Mouse (Mus musculus): Measurements from ENCODE around the gene Wdr70. TPM values are rescaled to one million over a fixed set of nuclear protein-coding genes. Genes with fewer than 3 reads are reported as not detected.

The Wdr70 gene
- total RNA-seq, 2 experiments from 2014 or later = 20.1 to 20.7 TPM

DNA sequence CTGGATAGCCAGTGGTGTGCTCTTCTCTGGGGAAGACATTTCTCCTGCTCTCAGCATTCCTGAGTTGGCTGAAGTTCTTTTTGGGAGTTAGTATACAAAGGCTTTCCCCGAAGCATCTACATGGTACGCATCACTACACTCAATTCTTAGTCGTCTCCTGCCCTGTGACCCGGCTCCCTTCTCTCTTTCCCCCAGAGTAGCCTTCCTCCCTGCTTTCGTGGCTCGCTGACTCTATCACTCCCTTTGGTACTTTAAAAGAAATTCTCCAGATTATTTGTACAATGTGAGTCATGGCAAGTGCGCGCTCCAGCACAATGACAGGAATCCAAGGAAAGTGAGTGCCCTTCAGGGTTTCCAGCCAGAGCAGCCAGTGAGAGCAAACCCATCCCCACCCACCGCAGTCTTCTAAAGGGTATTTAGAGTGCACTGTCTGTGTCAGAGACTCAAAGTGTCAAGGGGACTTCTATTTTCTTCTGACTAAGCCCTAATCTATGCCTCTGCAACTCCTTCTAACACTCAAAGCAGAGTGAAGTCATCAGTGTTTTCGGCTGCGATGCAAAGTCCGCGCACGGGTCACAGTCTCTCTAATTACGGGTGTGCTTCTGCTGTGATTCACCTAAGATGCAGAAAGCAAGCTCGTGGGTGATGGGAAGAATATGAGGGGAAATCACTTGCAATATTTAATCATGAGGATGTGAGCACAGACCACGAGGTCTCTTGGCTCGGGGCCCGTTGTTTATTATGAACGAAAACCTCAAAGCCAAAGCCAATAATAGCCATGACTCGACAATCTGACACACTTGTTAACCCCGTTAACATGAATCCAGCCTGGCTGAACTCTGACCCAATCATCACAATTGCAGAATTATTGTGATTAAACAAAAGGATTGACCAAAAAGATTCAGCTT, 221.2 kb downstream of the Wdr70 start:
- intact Hi-C loops (cut with DNase I) = no loop called here
- no peak for DNase-seq

DNA sequence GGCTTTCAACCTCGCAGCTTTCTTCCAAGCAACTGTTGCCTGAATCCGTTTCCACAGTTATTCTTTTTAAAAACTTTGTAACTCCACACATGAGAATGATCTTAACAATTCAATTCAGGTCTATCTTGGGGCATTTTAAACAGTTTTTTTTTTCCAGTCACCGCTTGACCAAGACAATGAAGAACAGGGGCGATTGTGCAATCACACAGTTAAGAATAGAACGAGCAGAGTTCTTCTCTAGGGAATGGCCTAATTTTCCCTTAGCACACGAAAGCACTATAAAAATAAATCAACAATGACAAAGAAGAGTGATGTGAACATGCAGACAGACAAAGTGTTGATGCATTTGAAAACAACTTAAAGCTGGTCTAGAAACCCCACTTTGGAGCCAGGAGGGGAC, 223.1 kb downstream of the Wdr70 start:
- DNase-seq = no peak
- intact Hi-C loops (cut with DNase I) = no loop called here

DNA sequence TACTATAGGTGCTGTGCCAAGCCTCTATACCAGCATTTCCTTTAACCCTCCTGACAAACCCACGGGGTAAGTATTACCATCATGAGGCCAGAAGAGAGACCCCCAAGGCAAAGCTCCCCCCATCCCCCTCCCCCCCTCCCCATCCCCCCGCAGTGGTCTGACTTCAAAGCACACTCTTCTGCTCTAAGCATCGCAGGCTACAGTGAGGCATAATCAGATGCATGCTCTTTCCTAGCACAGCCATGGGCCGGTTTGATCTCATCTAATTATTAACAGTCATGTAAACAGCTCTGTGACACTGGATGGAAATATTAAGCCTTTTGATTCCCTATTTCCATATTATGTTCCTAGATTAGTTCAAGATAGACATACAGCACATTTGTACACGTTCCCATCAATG, 226.5 kb downstream of the Wdr70 start:
- DNase-seq = no peak
- intact Hi-C loops (cut with DNase I) = no loop called here

DNA sequence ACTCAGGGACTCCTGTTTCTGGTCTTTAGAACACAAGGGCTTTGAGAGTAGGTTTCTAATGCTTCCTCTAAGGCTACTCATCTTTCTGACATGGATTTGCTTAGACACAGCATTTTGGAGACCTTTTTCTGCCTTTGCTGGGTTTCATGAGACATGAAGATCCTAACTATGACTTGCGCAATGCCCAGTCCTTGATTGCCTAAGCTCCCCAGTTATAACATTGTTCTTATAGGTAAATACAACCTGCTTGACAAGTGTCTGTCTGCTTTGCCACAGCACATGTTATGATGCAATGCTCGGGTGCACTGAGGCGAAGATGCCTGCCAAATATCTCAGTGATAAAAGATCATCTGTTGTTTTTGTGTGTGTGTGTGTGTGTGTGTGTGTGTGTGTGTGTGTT, 233.7 kb downstream of the Wdr70 start:
- no peak for DNase-seq
- intact Hi-C loops (cut with DNase I) = no loop called here

DNA sequence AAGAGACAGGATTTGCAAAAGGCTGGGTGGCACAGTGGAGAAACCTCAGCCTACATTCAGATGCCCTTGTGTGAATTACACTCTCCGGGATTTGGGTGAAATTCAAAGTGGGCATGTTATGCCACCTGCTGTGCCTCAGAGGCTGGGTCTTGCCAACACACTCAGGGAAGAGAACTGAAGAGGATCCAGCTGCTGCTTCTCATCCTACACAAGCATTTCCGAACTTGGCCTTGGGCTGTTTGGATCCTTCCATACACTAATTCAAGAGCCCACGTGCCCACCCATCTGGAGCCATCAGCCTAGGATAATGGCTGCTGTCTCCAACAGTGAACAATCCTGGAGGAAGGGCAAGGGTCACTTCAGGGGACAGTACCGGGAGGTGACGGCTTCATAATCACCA, 235.7 kb downstream of the Wdr70 start:
- DNase-seq = no peak
- intact Hi-C loops (cut with DNase I) = no loop called here

DNA sequence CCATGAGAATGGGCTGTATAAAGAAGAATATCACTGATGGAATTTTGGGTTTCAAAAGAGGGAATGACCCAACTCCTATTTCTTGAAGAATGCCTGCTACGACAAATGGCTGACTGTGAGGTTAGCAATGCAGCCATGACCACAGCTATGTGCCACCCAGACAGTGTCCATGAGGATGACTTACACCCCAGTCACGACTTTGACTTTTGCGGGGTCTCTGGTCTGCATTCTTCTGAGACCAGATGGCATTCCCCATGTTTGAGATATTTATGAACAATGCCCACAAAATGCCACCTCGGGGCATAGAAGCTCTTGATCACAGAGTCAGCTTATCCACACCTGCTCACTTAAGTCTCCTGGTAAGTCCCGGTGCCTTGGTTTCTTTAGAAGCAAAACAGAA, 236.1 kb downstream of the Wdr70 start:
- intact Hi-C loops (cut with DNase I) = no loop called here
- no peak for DNase-seq

DNA sequence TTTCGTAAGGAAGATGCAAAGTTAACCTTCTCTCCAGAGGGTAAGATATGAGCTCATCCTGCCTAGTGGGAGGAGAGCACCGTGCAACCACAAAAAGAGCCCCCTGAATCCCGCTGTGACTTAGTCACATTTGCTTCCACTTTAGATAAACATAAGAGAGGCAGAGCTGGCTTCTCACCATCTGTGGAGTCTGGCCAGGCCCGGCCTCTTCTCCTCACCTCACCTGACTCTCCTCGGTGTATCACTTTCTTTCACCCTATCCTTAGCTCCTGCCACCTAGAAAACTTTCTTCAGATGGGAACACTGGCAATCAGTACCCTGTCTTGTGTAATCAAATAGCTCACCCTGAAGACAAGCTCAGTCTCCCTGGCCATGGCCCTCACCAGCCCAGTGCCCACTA, 240.2 kb downstream of the Wdr70 start:
- no peak for DNase-seq
- intact Hi-C loops (cut with DNase I) = no loop called here

DNA sequence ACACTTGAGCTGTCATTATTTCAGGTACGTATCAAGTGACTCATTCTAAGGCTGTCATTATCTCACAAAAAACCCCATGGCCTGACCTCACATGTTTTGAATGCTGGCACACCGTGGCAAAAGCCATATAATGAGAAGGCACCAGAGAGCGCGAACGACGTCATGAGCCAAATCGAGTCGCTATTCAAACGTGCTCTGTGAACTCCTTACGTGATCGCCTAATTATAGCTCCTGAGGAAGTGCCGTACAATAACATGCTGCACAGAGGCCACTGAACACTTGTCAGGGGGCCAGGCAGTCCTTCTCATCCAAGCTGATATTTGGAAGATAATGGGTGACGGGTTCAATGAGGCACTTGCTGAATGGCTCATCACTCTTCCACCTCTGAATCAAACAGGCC, 241.6 kb downstream of the Wdr70 start:
- no peak for DNase-seq
- intact Hi-C loops (cut with DNase I) = no loop called here

DNA sequence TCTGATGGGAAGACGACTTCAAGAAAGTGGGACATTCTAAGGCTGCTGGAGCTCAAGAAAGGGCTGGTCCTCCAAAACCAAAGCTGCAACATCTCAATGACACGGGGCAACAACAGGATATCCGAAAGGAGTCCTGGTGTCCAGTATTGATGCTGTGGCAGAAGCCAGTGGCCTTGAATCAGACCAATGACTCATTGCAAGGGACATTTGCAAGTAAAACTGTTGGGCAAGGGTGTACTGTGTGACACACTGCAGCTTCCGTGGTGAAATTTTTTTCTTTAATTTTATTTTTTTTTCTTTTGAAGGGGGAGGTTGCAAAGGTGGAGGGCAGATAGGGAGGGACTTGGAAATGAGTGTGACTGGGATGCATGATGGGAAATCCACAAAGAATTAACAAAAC, 256.6 kb downstream of the Wdr70 start:
- intact Hi-C loops (cut with DNase I) = no loop called here
- DNase-seq = no peak

DNA sequence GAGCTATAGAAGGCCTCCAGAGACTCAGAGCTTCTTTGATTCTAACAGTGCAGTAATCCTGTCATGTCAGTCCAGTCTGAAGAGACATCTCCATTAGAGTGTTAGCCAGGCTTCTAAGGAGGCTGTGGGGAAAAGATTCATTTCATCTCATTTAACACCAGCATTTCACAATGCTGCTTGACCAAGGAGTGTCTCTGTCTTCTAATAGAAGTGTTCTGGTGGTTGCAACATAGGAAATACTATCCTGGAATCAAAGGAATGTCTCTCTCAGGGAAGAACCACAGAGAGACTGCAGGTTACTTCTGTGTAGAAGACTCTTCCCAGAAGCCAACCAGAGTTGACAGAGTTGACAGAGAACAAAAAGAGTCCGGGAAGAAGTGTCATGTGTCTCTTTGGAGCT, 257.3 kb downstream of the Wdr70 start:
- no peak for DNase-seq

DNA sequence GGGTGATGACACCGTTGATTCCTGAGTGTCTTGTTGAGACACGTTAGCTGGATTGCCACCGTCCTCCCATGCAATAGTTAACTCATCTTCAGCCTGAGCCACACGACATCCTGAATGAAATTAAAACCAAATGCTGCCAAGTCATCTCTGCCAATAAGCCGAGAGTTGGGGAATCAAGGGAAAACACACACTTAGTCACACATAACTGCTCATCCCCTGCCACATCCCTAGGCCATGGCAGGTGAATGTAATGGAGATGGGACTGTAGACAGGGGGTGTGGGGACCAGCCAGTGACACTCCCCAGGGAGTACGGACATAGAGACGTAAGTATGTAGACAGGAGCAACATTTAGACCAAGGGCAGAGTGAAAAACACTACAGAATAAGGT, 260.1 kb downstream of the Wdr70 start:
- DNase-seq = no peak
- intact Hi-C loops (cut with DNase I) = no loop called here

More for the DNA sequence above, 257.3 kb downstream of the Wdr70 start:
- intact Hi-C loops (cut with DNase I) = no loop called here

DNA sequence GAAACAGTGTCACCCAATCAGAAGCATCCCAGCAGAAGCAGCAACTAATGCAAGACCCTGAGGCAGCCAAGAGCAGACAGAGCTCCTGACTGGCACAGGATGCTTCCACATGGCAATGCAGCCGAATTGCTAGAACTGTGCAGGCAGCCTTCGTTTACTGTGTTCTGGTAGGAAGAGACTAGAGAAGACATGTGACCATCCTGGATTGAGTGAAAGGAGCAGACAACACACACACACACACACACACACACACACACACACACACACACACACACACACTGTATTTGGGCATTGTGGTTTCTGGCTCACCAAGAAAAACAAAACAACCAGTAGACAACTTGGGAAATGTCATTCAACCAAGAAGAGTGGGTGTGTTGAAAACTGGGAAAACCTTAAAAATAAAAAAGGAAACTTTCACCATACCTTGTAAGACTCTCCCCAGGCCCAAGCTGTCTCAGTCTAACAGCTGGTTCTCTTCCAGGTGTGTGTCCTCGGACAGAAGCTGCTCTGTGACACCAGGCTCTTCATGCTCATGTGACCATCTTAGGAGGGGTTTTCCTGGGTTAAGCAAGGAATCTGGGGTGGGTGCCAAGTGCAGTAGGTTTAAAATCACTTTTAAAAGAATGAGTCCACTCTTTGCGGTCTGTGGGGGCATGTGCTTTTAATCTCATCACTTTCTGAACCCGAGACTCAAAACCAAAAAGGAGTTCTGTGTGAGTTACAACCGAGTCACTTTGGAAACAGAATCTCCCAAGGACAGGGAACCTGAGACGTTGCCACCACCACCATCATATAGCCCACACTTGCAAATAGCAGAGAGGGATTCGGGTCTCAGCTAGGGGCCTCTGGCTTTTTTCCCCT, 260.7 kb downstream of the Wdr70 start:
- intact Hi-C loops (cut with DNase I) = no loop called here
- no peak for DNase-seq

DNA sequence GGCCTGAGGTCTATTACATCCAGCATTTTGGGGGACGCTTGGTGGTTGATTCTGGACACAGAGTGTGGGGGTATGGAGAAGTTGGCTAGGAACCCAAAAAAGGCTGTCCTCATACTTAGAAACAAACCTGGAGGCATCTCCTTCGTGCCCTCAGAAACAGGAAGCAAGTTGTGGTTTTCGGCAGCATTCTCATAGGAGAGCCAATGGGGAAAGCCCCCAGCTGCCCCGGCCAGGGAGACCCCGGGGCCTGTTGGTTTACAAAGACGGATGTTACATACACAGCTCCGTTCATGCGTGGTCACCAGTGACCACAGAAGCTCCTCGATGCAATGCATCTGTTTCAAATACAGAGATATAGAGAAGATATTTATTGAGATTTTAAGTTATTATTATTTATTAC, 263.6 kb downstream of the Wdr70 start:
- intact Hi-C loops (cut with DNase I) = no loop called here
- no peak for DNase-seq

DNA sequence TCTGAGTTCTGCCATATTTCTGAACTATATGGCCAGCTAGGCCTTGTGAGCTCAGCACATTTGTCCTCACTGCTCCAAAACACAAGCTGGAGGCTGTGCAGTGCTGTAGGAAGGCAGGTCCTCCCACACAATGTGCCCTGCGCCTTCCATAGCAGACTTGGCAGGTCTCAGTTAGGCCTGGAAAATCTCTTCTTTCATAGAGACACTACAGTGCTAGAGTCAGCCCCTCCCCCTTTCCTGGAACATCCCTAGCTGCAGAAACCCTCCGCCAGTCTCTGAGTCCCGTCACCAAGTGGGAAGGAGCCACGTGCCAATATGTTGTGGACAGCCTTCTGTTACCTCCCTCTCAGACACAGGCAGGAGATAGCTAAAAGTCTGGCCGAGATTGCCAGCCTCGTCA, 273.5 kb downstream of the Wdr70 start:
- DNase-seq = no peak
- intact Hi-C loops (cut with DNase I) = no loop called here

DNA sequence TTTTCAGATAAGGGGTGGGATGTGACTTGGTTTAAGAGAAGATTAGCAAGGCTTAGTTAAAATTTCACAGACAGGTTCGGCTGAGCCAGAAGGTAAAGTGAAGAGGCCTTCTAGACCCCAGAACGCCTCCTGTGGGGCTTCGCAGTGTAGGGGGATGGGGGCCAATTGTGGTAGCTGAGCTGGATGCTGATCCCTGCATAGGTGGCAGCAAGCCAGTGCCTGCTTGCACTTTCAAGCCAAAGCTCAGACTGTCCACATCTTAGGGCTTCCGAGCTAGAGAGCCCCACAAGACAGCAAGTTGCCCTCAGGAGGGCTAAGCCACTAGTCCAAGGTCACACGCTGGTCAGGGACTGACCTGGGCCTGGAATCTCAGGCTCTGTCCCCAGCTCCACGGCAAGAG, 275.1 kb downstream of the Wdr70 start:
- no peak for DNase-seq
- intact Hi-C loops (cut with DNase I) = no loop called here

Small RNAs within 50 kb of the gene (microRNA-seq; reads per million reads assigned to microRNA genes)
- 0 reads per million in 2 experiments for gene Gm27529

Other genes starting within 250 kb of the Wdr70 start
- gene Nup155, start 10.1 kb upstream of the Wdr70 start, total RNA-seq (2021) = 1 to 10 TPM; 7.3 to 8.7 TPM
- gene Cplane1, start 69.9 kb upstream of the Wdr70 start, total RNA-seq (2021) = 1 to 10 TPM; 2.5 to 2.6 TPM

Data from gastrocnemius, postnatal 36 days (tissue).